17 mouse cellular contexts compared by ENCODE assay signal in genomic region chr11:100269821-100270332, GRCm38 (mm10).
"Had no signal": no experiment of that assay in that cellular context is flagged by ENCODE, and none has a peak within 500 bp of the region (broad histone marks: within the 10 kb centered on the region; RNA-seq: fewer than 3 reads in every experiment).

Gene Krt42 (minus strand): TSS chr11:100269871.

- H3K36me3 ChIP-seq: midbrain, embryonic 10.5 days; midbrain, embryonic 12.5 days; neural tube, embryonic 13.5 days; neural tube, embryonic 15.5 days had no signal

- DNase-seq: lung, adult 18-20 months; lung, embryonic 14.5 days; lung, postnatal 10 days; lung, postnatal 4 days; midbrain, embryonic 14.5 days; retina, postnatal 1 day; right cerebral cortex, adult 18-20 months; right cerebral cortex, postnatal 25 days; right cerebral cortex, postnatal 4 days; spleen, adult 18-20 months; thymus, adult 18-20 months; thymus, postnatal 25 days had no signal

- H3K4me1 ChIP-seq: midbrain, embryonic 12.5 days; neural tube, embryonic 13.5 days; neural tube, embryonic 15.5 days had no signal

- H3K9me3 ChIP-seq: midbrain, embryonic 10.5 days; midbrain, embryonic 12.5 days; neural tube, embryonic 13.5 days; neural tube, embryonic 15.5 days had no signal

- H3K4me3 ChIP-seq: midbrain, embryonic 10.5 days; midbrain, embryonic 12.5 days; myocyte; neural tube, embryonic 13.5 days; neural tube, embryonic 15.5 days had no signal

- H3K27me3 ChIP-seq: midbrain, embryonic 12.5 days; neural tube, embryonic 13.5 days; neural tube, embryonic 15.5 days had no signal
